Mouse (Mus musculus) CH12.LX (cell line): ENCODE data around the gene Tmem139. TPM values are rescaled to one million over a fixed set of nuclear protein-coding genes. Genes with fewer than 3 reads are reported as not detected.

Experiments used
- DNase-seq: peaks from one replicate; pipeline ENCODE4 v3.0.0-alpha.2; 2013; ENCODE audit errors: extremely low read depth
- H3K27ac ChIP-seq: 2 replicates; pipeline ENCODE4 v1.5.1; 2012; ENCODE audit warnings: low read depth, mild to moderate bottlenecking, control low read depth, moderate library complexity; ENCODE audit not compliant: insufficient read depth
- H3K27me3 ChIP-seq: replicated peaks from 2 replicates; pipeline ENCODE3; 2012; ENCODE audit warnings: inconsistent platforms
- H3K36me3 ChIP-seq, 2 experiments: replicated peaks in 1 of 2; 2 replicates each; pipeline versions ENCODE3 to v1.6.1; 2012; ENCODE audit warnings: inconsistent platforms in 1 of 2, low read length in 1 of 2, mild to moderate bottlenecking in 1 of 2, mixed read lengths in 1 of 2, moderate library complexity in 1 of 2; ENCODE audit not compliant: control insufficient read depth in 1 of 2, insufficient read depth in 1 of 2
- H3K4me1 ChIP-seq, 2 experiments: 2 replicates each; pipeline ENCODE4 v1.6.1; 2012; ENCODE audit warnings: inconsistent platforms in 1 of 2, moderate library complexity in 1 of 2; ENCODE audit not compliant: insufficient read depth in 2 of 2, control insufficient read depth in 1 of 2
- H3K4me2 ChIP-seq: 2 replicates; pipeline ENCODE4 v1.6.1; 2012; ENCODE audit warnings: low read depth, mild to moderate bottlenecking, control low read depth; ENCODE audit not compliant: poor library complexity, insufficient read depth, severe bottlenecking
- H3K4me3 ChIP-seq, 3 experiments: fragments of 150-350 bp in 1 of 3; sonication (generic) in 1 of 3; replicated peaks in 1 of 3; 2 replicates each; pipeline versions ENCODE3 to v1.5.1; 2011 to 2012; ENCODE audit warnings: low read depth in 2 of 3, low read length in 2 of 3, mild to moderate bottlenecking in 2 of 3, moderate library complexity in 2 of 3, control low read depth in 1 of 3, improper control_type of control experiment in 1 of 3, inconsistent platforms in 1 of 3, mixed read lengths in 1 of 3; ENCODE audit not compliant: poor library complexity in 1 of 3
- H3K79me2 ChIP-seq: replicated peaks from 2 replicates; pipeline ENCODE4 v1.6.1; 2012; ENCODE audit warnings: mild to moderate bottlenecking, moderate library complexity; ENCODE audit not compliant: control insufficient read depth, poor library complexity, insufficient read depth, severe bottlenecking; ENCODE audit errors: extremely low read depth
- H3K9ac ChIP-seq: 2 replicates; pipeline ENCODE4 v1.6.1; 2012; ENCODE audit warnings: low read depth, mild to moderate bottlenecking, control low read depth, moderate library complexity; ENCODE audit not compliant: insufficient read depth
- H3K9me3 ChIP-seq: replicated peaks from 2 replicates; pipeline ENCODE3; 2012; ENCODE audit warnings: low read length, inconsistent platforms, mixed read lengths
- CHD2 ChIP-seq: IDR thresholded peaks from 2 replicates; pipeline ENCODE4 v1.6.1; 2011; ENCODE audit warnings: low read length, improper control_type of control experiment
- CTCF ChIP-seq, 2 experiments: IDR thresholded peaks in 1 of 2; conservative IDR thresholded peaks in 1 of 2; 2 replicates each; pipeline ENCODE4 v1.5.1; 2011 to 2012; ENCODE audit warnings: low read depth in 2 of 2, low read length in 2 of 2, improper control_type of control experiment in 1 of 2, inconsistent platforms in 1 of 2, mild to moderate bottlenecking in 1 of 2, moderate library complexity in 1 of 2
- ETS1 ChIP-seq: conservative IDR thresholded peaks from 2 replicates; pipeline ENCODE4 v1.6.1; 2012; ENCODE audit warnings: low read depth, mild to moderate bottlenecking, inconsistent platforms, low read length, improper control_type of control experiment, moderate library complexity
- HCFC1 ChIP-seq: IDR thresholded peaks from 2 replicates; pipeline ENCODE4 v1.6.1; 2012; ENCODE audit warnings: low read depth, mild to moderate bottlenecking, inconsistent platforms, low read length, improper control_type of control experiment
- JUN ChIP-seq: IDR thresholded peaks from 2 replicates; pipeline ENCODE4 v1.6.1; 2011; ENCODE audit warnings: low read depth, mild to moderate bottlenecking, low read length, improper control_type of control experiment, moderate library complexity; ENCODE audit not compliant: insufficient read depth
- JUND ChIP-seq: conservative IDR thresholded peaks from 2 replicates; pipeline ENCODE4 v1.6.1; 2011; ENCODE audit warnings: low read depth, low read length, improper control_type of control experiment
- MAFK ChIP-seq: IDR thresholded peaks from 2 replicates; pipeline ENCODE4 v1.6.1; 2011; ENCODE audit warnings: low read length, improper control_type of control experiment; ENCODE audit not compliant: insufficient replicate concordance
- MEF2A ChIP-seq: IDR thresholded peaks from 2 replicates; pipeline ENCODE4 v1.6.1; 2014; ENCODE audit warnings: low read depth, mild to moderate bottlenecking, inconsistent platforms, low read length, improper control_type of control experiment, borderline replicate concordance
- MXI1 ChIP-seq: IDR thresholded peaks from 2 replicates; pipeline ENCODE4 v1.6.1; 2011; ENCODE audit warnings: mild to moderate bottlenecking, low read depth, low read length, improper control_type of control experiment
- MYC ChIP-seq: IDR thresholded peaks from 2 replicates; pipeline ENCODE4 v1.6.1; 2011; ENCODE audit warnings: low read depth, mild to moderate bottlenecking, improper control_type of control experiment, low read length
- NELFE ChIP-seq: IDR thresholded peaks from 2 replicates; pipeline ENCODE4 v1.6.1; 2011; ENCODE audit warnings: low read depth, low read length, improper control_type of control experiment
- NRF1 ChIP-seq: IDR thresholded peaks from 2 replicates; pipeline ENCODE4 v1.6.1; 2014; ENCODE audit warnings: low read depth, mild to moderate bottlenecking, inconsistent platforms, low read length, improper control_type of control experiment, moderate library complexity
- PAX5 ChIP-seq: IDR thresholded peaks from 2 replicates; pipeline ENCODE4 v1.6.1; 2012; ENCODE audit warnings: low read length, inconsistent platforms, mixed read lengths
- POLR2A ChIP-seq: IDR thresholded peaks from 2 replicates; pipeline ENCODE4 v1.6.1; 2011; ENCODE audit warnings: low read depth, mild to moderate bottlenecking, improper control_type of control experiment, low read length
- POLR2AphosphoS2 ChIP-seq: IDR thresholded peaks from 2 replicates; pipeline ENCODE4 v1.6.1; 2011; ENCODE audit warnings: low read depth, low read length, improper control_type of control experiment
- RAD21 ChIP-seq: IDR thresholded peaks from 2 replicates; pipeline ENCODE4 v1.6.1; 2011; ENCODE audit warnings: low read depth, mild to moderate bottlenecking, low read length, improper control_type of control experiment, moderate library complexity
- SIN3A ChIP-seq: IDR thresholded peaks from 2 replicates; pipeline ENCODE4 v1.6.1; 2012; ENCODE audit warnings: low read length, improper control_type of control experiment, inconsistent platforms
- TBP ChIP-seq: conservative IDR thresholded peaks from 2 replicates; pipeline ENCODE4 v1.6.1; 2011; ENCODE audit warnings: low read depth, low read length, improper control_type of control experiment
- ZC3H11A ChIP-seq: IDR thresholded peaks from 2 replicates; pipeline ENCODE4 v1.6.1; 2012; ENCODE audit warnings: low read depth, mild to moderate bottlenecking, inconsistent platforms, low read length, improper control_type of control experiment
- ZMIZ1 ChIP-seq: IDR thresholded peaks from 2 replicates; pipeline ENCODE4 v1.6.1; 2012; ENCODE audit warnings: low read depth, mild to moderate bottlenecking, inconsistent platforms, low read length, improper control_type of control experiment
- dilution Hi-C: fragments of 300-500 bp; cut with MboI; formaldehyde crosslinking; loops from 2 replicates; pipeline ENCODE4 v1.14.3; 2020; ENCODE audit warnings: low sequenced_read_pairs; ENCODE audit not compliant: extremely low pct_unique_long_range_greater_than_20kb, extremely low pct_ligation_motif_present
- in situ Hi-C: fragments of 300-500 bp; cut with MboI; formaldehyde crosslinking; loops from 3 replicates; pipeline ENCODE4 v1.14.3; 2019; ENCODE audit warnings: low sequenced_read_pairs, low pct_ligation_motif_present, low pct_unique_long_range_greater_than_20kb, mixed read lengths
- polyA plus RNA-seq: library from polyadenylated mRNA; unstranded; fragments of >175 nt; gene quantifications from 2 replicates; pipeline ENCODE4 v1.2.1, GENCODE M21; 2012; ENCODE audit warnings: low read depth; ENCODE audit not compliant: insufficient read length
- total RNA-seq, 2 experiments: library from RNA; depleted of rRNA; stranded (reverse); fragments of 300-350 nt in 1 of 2; fragments of >200 nt in 1 of 2; gene quantifications; 2 replicates each; pipeline ENCODE4 v1.2.3; 2012 to 2014

Gene Tmem139
- total and polyA plus RNA-seq, 3 experiments, result 0.20 TPM; not detected in 2

GRCm38 (mm10) chr6:42245711-42246353 lies 15.9 kb upstream of the Tmem139 start, which contains the start of gene Gstk1:
TSS of gene Gstk1 (plus strand) at chr6:42245935.
- no peak within 1 kb of the TSS for H3K27ac ChIP-seq
- peak; percentile 84 for TF ChIP-seq NRF1
- no peak for TF ChIP-seq ZC3H11A
- peak; percentile 65 for DNase-seq
- no peaks in the 10 kb centered on the region for H3K9me3 ChIP-seq
- H3K4me3 ChIP-seq, result no peak within 1 kb of the TSS
- in situ Hi-C loops (loop anchor here (25.0 kb wide), 1 partner anchor 341 kb away; the partner anchor contains the start of gene Tcaf3), dilution Hi-C loops (no loop called here)
- H3K79me2 ChIP-seq, result no peaks in the 10 kb centered on the region
- H3K4me2 ChIP-seq, result 0 out of 2 replicates have a peak within 1 kb of the TSS, but pooled peaks have one; percentile 2
- no peak within 1 kb of the TSS for H3K9ac ChIP-seq
- no peaks in the 10 kb centered on the region for H3K27me3 ChIP-seq
- no peaks in the 10 kb centered on the region for H3K36me3 ChIP-seq
- H3K4me1 ChIP-seq, result no peaks in the 10 kb centered on the region

GRCm38 (mm10) chr6:42247173-42247572 lies 14.6 kb upstream of the Tmem139 start:
- DNase-seq, result peak; percentile 7
- in situ Hi-C loops, result loop anchor here (25.0 kb wide), 1 partner anchor 340 kb away; the partner anchor contains the start of gene Tcaf3
- no peaks in the 10 kb centered on the region for H3K4me1 ChIP-seq
- H3K4me2 ChIP-seq, result no peak overlapping the region
- H3K36me3 ChIP-seq, result no peaks in the 10 kb centered on the region
- no peak for TF ChIP-seq POLR2A
- no peak for TF ChIP-seq ETS1
- TF ChIP-seq PAX5, result no peak
- TF ChIP-seq ZMIZ1, result no peak
- no peak for TF ChIP-seq MAFK
- TF ChIP-seq JUND, result no peak
- no peak for TF ChIP-seq MYC
- no peak for TF ChIP-seq NELFE
- TF ChIP-seq MXI1, result no peak
- no peak for TF ChIP-seq POLR2AphosphoS2
- no peak for TF ChIP-seq RAD21
- no peak for TF ChIP-seq SIN3A
- TF ChIP-seq TBP, result no peak
- TF ChIP-seq JUN, result no peak
- no peak for TF ChIP-seq CTCF (conservative IDR thresholded peaks at IDR 0.05 in 1 of 2, IDR thresholded peaks at IDR 0.05 in 1 of 2; ENCODE audit: low read depth in 2 of 2, low read length in 2 of 2)
- no peak for TF ChIP-seq HCFC1
- TF ChIP-seq CHD2, result no peak
- no peak for TF ChIP-seq MEF2A
- TF ChIP-seq, all 38 proteins: peak for 0
- dilution Hi-C loops, result no loop called here
- Histone ChIP-seq H3K27me3 (no peaks in the 10 kb centered on the region), H3K9ac (no peak overlapping the region), H3K27ac (no peak overlapping the region), H3K4me3 (no peak overlapping the region), H3K79me2 (no peaks in the 10 kb centered on the region), H3K9me3 (no peaks in the 10 kb centered on the region)
